ENCODE assay signal across 19 mouse cellular contexts in the genomic region with DNA sequence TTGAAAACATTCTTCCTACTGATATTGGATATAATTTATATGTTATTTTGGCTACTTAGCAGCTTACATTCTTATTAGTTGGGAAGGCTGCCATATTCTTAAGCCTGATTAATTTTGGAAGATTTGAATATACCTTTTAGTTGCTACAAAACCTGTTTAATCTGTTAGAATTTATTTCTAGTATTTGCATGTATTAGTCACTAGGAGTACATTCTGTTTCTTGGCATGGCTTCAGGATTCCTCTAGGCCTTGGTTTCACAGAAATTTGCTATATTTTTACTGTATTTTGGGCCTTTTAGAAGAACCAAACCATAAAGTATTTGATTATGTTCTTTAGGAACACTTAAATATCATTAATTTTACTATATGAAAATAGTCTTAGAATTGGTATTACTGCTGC.
DNase-seq lines count a peak whose midpoint lies in the region; TF ChIP-seq lines count a peak whose summit lies in the region.
"Had no signal": no experiment of that assay in that cellular context is flagged by ENCODE, and none has a peak within 500 bp of the region (broad histone marks: within the 10 kb centered on the region; RNA-seq: fewer than 3 reads in every experiment).

No protein-coding gene starts in this region.

- no peak for TF ChIP-seq CTCF in layer of hippocampus, adult 2 months (conservative IDR thresholded peaks at IDR 0.05)

- H3K4me3 ChIP-seq in layer of hippocampus, adult 2 months: peak overlapping the region; percentile 12
- H3K4me3 ChIP-seq: embryonic facial prominence, embryonic 15.5 days; hindbrain, embryonic 12.5 days; hindbrain, embryonic 15.5 days had no signal

- H3K27ac ChIP-seq in layer of hippocampus, adult 2 months: peak overlapping the region; percentile 86
- H3K27ac ChIP-seq: embryonic facial prominence, embryonic 15.5 days; hindbrain, embryonic 12.5 days; hindbrain, embryonic 15.5 days had no signal

- peak; percentile 51 for DNase-seq in cerebellum, adult 9-10 months
- no peak for DNase-seq in cerebellum, postnatal 25 days
- no peak for DNase-seq in layer of hippocampus, adult 2 months (ENCODE audit: low spot score in 2 of 2)
- no peak for DNase-seq in layer of hippocampus, adult 11-12 months (ENCODE audit: low spot score)
- peak; percentile 9 for DNase-seq in 3T3-L1 (ENCODE audit: low read depth, low spot score)
- peak; percentile 66 for DNase-seq in brain, adult 2 months (ENCODE audit: low read depth, low spot score)
- no peak for DNase-seq in adrenal gland, postnatal 4 days (ENCODE audit: low spot score in 2 of 2)
- DNase-seq in thymus, postnatal 4 days: no peak
- DNase-seq: adrenal gland, postnatal 10 days; B cell, adult 2 months; cerebellum, adult 18-20 months; cerebellum, adult 9-11 months; cerebellum, postnatal 36 days; embryo, embryonic 11 days; gastrocnemius, postnatal 10 days; heart, adult 11 months had no signal

Comparison
In these comparisons a context has a peak if more than half of its experiments do, and no peak if none do; other contexts are left out.
1. DNase-seq: peak in cerebellum, adult 9-10 months (single experiment), 3T3-L1 (single experiment) and brain, adult 2 months (single experiment); none in cerebellum, postnatal 25 days (0 of 2), layer of hippocampus, adult 2 months (0 of 2), layer of hippocampus, adult 11-12 months (single experiment), adrenal gland, postnatal 4 days (0 of 2) and thymus, postnatal 4 days (single experiment).